Mouse (Mus musculus) embryo, embryonic 11 days (tissue): ENCODE measurements around the gene Tmub2.
A peak's percentile ranks its signal among the peaks of the same experiment; 100 is the strongest.
"Not testable (repeated sequence)": the region's sequence is repeated elsewhere in the genome, so short reads cannot be mapped to it uniquely, and the experiment has no call there.

ENCODE experiments used
- DNase-seq: peaks from one replicate; pipeline ENCODE4 v3.0.0-alpha.2; 2015

Gene Tmub2

DNA sequence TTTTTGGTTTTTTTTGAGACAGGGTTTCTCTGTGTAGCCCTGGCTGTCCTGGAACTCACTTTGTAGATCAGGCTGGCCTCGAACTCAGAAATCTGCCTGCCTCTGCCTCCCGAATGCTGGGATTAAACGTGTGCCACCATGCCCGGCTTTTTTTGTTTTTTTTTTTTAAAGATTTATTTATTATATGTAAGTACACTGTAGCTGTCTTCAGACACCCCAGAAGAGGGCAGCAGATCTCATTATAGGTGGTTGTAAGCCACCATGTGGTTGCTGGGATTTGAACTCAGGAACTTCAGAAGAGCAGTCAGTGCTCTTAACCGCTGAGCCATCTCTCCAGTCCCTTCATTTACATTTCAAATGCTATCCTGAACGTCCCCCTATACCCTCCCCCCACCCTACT lies 4.5 kb upstream of the Tmub2 start:
- DNase-seq: not testable (repeated sequence)

DNA sequence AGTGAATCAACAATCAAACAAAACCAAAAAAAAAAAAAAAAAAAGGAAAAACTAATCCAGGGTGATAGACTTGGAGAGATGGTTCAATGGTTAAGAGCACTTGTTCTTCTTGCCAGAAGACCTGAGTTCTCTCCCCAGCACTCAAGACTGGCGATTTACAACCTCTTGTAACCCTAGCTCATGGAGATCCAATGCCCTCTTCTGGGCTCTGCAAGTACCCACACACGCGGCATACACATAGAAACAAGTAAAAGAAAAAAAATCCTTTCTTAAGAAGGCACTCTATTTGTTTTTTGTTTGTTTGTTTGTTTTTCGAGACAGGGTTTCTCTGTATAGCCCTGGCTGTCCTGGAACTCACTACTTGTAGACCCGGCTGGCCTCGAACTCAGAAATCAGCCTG lies 809 bp upstream of the Tmub2 start:
- no peak for DNase-seq

DNA sequence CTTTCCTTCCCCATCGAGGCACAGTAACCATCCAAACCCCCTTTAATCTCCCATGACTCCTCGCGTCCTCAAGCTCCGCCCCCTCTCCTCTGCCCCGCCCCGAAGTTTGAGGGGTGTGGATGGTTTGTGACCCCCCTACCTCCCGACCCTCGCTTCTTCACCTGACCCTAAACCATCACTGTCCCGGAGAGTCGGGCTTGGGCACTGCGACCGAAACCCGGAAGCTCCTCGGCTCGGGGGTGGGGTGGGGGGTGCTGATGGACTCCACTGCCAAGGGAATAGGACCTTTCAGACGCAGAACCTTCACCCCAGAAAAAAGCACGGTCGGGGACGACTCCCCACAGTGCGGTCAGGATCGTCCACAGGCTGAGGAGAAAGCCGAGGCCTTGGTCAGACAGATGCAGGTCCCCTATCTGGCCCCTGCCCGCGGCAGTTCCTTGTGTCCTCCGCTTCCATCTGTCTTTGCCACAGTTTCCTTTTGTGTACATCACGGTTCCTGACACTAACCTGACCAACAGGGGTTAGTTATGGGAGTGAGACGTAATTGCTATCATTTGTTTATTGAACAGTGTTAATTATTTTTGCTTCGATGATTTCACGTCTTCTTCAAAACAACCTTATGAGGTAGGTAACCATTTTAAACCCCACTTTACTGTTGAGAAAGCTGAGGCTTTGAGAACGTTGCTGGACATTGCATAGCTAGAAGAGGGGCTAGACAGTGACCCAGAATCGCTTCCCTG lies 534 bp downstream of the Tmub2 start:
- no peak for DNase-seq

DNA sequence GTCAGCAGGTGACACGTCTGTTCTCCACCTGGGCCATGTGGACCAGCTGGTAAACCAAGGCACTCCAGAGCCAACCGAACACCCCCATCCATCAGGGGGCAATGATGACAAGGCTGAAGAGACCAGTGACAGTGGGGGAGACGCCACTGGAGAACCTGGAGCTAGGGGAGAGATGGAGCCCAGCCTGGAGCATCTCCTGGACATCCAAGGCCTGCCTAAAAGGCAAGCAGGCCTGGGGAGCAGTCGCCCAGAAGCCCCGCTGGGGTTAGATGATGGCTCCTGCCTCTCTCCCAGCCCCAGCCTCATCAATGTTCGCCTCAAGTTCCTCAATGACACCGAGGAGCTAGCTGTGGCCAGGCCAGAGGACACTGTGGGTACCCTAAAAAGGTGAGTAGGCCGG lies 2.8 kb downstream of the Tmub2 start:
- DNase-seq: no peak

DNA sequence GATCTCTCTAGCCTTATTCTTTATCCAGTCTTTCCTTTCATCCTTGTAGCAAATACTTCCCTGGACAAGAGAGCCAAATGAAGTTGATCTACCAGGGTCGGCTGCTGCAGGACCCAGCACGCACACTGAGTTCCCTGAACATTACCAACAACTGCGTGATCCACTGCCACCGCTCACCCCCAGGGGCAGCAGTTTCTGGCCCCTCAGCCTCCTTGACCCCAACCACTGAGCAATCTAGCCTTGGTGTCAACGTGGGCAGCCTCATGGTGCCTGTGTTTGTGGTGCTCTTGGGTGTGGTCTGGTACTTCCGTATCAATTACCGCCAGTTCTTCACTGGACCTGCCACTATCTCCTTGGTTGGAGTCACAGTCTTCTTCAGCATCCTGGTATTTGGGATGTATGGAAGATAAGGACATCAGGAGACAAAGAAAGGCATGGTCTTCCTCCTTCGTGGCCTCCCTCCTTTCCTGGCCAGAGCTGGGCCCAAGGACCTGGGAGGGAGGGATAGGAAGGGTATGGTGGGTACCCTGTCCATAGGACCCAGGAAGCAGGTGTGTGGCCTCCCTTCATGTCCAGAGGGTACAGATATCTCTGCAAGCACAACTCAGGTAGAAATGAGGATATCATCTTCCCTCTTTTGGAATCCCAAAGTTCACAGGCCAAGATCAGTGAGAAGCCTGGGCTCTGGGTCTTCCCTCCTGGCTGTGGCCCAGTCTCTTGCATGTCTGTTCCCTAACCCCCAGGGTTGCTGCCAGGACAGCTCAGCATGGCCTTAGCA lies 3.5 kb downstream of the Tmub2 start:
- no peak for DNase-seq

DNA sequence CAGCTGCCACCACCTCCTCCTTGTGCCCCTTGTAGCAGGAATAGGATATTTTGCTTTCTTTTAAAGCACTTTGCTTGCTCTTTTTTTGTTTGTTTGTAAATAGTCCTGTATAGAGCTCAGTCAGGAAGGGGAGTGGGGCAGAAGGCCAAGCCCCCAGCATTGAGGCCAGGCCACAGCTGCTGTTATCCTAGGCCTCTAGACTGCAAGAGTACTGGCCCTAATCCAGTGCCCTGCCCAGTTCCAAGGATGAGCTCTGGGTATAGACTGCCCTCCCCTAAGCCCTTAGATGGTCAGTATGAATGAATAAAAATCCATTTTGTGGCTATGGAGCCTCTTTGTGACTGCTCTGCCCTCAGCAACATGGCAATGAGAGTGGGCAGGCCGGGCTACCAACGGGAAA lies 4.2 kb downstream of the Tmub2 start:
- DNase-seq: no peak

DNA sequence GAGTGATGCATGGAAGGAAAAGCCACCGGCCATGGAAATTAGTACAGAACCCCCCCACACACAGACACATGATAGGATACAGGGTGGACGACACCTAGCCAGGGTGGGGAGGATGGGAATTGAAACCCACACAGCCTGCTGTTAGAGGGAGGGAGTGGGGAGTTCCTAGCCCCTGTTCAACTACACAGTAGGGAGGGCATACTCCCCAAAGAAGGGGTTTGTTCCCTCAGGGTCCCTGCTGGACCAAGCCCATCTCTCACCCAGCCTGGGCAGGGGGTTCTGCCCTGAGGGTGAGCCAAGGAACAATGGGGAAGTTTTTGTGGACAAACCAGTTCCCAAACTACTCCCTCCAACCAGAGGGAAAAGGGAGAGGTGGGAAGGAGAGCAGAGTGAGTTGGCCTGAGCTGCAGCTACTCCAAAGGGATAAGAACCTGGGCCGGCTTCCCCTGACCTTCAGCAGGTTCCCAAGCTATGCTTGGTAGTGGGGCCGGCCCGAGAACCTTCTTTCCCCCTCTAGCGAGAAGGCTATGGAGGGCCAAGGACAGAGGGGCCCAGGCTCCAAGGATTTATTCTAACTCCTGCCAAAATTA lies 4.9 kb downstream of the Tmub2 start:
- no peak for DNase-seq

DNA sequence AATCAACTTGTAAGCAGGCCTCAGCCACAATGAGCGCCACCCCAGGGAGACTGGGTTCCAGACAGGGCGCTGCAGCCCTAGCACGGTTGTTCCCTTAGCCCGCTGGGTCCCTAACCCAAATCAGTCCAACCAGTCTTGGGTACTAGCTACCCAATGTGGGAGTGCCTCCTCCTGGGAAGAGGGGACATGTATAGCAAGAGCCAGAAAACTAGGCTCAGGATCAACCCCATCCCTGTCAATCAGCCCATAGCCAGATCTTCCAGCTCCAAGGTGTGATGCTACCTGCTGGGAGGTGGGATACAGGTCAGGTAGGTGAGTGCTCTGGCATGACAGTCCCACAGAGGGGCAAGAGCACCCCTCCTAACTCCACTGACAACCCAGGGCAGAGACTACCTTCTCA lies 5.4 kb downstream of the Tmub2 start:
- DNase-seq: no peak

DNA sequence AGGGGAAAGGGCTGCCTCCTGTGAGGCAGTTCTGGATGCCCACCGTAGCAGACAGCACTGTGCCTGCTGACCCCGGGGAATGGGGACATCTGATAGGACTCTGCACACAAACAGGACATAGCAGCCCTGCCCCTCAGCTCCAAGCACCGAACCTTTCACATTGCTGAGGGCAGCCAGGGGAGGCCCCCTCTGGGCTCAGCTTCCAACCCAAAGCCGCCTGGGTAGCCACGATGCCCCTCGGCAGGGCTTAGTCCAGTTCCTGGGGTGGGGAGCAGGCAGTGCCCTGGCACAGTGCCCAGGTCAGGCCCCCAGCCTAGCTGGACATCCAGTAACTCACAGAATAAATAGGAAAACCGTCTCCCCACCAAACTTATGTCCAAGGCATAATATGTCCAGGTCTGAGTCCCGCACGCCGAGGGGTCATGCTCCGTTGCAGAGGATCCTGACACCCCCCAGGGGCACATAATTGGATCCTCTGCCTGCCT lies 6.4 kb downstream of the Tmub2 start:
- DNase-seq: no peak

DNA sequence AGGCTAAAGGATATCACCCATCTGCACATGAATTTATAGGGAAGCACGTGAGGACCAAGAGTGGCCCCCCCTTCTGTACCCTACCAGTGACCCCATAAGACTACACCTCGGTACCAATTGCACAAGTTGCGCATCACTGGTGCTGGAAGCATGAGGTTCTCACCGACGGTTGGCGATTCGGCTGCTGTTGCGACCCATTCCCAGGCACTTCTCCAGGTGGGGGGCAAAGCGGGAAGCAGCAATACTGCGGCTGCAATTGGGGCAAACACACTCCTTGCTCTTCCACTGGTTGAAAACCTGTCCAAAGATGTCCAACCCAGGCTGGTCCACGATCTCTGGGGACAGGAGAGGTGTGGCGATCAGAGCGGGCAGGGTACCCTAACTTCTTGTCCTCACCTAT lies 9.2 kb downstream of the Tmub2 start:
- no peak for DNase-seq

DNA sequence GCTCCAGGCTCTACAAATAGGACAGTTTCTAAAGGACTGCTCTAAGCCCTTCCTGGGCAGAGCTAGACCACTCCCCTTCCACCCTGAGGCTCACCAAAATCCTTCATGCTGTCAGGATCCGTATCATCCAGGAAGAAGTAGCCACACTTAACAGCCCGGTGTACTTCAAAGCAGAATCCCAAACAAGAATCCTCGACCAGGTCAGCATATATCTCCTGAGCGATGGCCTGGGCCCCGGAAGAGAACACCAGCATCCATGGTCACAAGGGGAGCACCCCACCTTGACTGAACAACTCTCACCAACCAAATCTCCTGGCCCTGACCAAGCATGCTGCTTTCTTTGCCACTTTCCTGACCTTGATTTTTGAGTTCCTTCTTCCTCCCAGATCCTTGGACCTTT lies 9.7 kb downstream of the Tmub2 start:
- no peak for DNase-seq

DNA sequence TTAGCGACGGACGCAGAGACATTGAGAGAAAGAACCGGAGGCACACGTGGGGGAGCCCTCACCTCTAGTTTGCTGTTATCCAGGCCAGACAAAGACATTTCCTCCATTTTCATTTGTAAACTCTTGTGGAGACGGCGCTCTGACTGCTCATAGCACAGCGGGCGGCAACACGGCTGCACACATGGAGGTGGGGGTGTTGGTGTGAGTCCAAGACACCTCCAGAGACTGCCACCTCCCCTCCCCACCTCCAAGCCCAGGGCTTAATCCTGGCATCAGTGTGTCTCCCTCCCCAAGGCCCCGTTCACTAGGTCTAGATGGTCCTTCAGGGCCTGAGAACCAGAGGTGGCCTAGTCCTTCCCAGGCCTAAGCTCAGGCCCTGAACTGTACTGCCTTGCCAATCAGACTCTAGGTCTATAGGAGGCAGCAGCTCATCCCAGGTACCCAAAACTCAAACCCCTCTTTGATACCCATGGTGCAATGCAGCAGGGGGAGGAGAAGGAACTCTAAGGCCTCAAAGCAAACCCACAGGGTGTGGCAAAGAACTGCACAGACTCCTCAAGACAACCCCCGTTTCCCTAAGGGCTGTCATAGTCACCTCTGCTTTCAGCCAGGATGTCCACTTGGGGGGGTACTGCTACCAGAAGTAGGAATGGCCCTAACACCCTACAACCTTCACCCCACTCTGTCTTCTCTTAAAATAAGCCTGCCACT lies 10.3 kb downstream of the Tmub2 start:
- DNase-seq: no peak

DNA sequence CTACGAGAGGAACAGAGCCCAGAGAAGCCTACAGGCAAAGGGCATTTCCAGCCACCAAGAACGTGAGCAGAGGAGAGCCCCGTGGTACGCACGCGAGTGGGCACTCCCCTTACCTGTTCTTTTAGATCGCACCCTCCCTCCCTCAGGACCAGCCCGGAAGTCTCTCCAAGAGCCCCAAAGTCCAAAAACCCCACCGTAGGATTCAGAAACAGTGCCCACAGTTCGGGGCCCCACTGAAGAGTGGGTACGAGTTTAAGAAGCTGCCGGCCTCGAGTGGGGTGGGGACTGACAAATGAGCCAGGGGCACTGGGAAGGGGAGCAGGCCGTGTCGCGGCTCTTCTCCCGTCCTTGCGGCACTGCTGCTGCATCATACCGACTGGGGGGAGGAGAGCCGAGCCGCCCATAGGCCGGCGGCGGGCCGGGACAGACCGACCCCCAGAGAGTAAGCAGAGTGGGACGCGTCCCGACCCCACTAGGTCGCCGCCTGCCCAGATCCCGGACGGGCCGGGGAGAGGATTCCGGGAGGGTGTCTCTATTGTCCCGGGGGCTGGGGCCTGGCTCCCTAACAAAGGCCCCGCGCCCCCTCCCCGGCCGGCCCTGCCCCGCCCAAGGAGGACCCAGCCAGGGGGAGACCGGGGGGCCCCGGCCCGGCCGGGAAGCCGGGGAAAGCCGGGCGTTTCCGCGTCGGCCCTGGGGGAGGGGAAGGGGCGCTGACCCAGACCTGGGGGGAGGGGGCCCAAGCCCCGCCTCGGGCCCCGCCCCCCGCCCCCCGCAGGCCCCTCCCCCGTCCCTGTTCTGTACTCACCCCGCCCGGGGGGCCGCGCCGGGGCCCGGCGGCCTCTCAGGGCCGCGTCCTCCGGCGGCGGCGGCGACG lies 11.1 kb downstream of the Tmub2 start:
- DNase-seq: peak; percentile 91

DNA sequence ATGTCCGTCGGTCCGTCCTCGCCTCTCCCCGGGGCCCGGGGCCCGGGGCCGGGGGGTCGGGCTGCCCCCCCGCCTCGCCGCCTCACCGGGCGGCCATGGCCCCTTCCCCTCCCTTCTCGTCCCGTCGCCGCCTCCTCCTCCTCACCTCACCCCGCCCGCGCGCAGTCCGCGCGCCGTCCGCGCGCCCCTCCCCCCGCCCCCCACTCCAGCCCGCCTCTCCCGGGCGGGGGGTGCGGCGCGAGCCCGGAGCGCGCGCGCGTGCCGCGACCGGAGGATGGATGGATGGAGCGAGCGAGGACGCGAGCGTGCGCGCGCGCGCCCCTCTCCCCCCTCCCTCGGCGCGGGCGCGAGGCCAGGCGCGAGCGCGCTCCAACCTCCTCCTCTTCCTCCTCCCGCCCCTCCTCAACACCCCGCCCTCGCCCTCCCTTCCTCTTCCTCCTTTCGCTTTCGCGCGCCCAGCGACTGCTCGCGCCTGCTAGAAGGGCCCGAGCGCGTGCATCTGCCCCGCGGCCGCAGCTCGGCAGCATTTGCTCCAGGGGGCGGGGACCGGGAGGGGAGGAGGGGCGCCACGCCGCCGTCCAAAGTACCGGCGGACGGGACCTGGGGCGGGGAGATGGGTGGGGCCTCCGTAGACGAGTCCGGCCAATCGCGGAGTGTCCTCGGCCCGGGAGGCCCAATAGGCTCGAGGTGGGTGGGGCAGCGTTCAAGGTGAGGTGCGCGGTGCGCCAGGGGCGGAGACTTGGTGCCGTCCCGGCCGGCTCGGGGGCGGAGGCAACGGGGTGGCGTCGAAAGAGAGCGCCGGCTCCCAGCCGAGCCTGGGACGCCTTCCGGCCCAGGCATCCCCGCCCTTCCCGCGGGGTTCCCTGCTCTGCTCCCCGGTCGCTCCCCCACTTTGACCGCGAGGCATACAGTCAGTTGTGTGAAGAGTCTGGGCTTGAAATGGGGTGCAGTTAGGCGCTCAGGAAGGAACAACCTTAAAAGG lies 12.1 kb downstream of the Tmub2 start, which contains the start of gene Atxn7l3:
TSS of gene Atxn7l3 (minus strand) at position 141 of the 982 bp plus-strand sequence.
- DNase-seq: peak; percentile 100

DNA sequence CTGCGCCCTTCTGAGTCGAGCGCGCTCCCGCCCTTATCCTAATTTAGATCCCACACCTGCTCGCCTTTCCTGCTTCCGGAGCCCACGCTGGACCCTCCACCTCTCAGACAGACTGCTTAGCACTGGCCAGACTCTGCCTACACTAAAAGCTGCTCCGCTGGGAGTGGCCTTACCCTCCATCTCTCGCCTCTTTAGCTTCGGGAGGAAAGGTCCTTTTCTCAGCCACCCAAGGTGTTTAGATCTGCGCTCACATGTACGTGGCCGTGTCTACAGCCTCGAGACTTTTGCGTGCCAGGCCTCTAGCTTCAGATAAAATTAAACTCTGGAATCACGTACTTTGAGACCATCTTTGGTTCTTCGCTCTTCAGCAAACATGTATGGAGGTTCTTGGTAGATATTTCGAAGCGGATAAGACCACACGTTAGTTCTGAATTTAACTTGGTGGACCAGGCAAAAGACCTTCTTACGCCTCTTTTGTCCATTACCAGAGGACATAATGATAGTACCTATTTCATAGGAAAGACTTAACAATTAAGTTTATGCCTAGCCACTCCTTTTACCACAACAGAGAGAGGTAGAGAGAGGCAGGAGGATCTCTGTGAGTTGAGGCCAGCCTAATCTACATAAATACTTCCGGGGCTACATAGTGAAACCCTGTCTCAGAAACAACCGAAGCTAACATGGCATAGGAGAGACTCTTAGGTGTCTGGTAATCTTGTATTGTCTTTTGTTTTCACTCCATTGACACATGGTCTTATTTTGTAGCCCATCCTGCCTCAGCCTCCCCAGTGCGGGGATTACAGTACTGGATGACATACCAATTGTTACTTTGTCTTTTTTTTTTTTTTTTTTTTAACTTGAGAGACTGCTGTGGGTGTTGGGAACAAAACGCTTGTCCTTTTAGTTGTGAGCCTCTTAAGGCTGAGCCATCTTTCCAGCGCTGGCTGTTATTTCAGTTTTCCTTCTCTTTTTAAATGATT lies 13.1 kb downstream of the Tmub2 start:
- peak; percentile 56 for DNase-seq

DNA sequence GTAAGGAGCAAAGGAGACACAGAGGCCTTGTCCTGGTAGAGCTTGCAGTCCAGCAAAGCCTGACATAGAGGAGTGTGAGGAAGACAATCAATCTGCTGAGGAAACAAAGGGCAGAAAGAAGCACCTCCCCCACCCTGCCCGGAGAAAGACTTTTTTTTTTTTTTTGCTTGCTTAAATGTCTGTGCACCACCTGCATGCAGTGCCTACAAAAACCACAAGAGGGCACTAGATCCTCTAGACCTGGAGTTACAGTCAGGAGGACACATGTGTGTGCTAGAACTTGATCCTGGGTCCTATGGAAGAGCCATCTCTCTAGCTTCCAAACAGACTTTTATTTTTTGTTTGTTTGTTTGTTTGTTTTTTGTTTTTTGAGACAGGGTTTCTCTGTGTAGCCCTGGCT lies 15.1 kb downstream of the Tmub2 start:
- peak; percentile 66 for DNase-seq

DNA sequence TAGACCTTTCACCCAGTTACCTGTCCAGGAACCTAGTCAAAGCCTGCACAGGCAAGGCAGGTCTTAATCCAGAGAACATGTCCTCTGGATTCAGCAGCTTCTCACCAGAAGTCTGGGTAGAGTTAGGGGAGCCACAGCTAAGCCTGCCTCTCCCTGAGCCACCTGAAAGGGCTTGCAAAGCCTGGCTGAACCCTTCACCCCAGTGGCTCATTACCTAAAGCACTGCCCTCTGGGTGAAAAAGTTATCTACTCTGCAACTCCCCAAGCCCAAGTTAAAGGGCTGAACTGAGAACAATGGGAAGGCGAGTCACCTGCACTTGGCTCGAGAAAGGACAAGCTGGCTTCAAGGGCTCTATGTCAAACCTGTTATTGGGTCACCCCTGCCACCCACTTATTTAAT lies 19.4 kb downstream of the Tmub2 start:
- no peak for DNase-seq

DNA sequence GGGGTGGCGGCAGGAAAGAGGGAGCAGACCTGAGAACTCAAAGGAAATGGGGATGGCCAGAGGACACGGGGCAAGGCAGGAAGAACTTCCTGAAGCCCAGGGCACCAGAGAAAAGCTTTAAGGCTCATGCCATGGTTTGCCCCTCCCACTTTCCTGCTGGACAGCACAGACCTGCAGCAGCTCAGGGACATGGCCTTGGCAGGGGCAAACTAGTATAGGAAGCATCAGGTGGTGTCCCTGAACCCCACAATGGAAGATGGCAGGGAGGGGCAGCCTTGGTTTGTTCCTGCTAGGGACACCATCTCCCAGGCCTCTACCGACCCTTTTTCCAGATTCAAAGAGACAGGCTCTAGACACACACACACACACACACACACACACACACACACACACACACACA lies 20.6 kb downstream of the Tmub2 start:
- DNase-seq: no peak

DNA sequence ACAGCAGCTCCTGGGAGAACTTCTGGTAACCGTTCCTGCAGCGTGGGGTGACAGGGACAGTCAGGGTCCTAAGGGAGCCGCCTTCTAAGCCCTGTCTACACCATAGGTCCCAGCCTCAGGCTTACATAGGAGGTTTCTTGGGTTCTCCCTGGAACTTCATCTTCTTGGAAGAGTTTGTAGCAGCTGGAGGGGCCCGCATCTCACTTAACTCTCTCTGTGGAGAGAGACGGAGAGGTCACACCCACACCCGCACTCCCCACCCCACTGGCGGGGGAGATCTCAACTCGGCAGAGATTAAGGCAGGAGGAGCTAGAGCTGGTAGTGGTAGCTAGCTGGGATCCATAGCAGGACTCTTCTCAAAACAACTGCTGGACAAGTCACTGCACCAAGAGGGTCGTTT lies 23.4 kb downstream of the Tmub2 start:
- DNase-seq: no peak

DNA sequence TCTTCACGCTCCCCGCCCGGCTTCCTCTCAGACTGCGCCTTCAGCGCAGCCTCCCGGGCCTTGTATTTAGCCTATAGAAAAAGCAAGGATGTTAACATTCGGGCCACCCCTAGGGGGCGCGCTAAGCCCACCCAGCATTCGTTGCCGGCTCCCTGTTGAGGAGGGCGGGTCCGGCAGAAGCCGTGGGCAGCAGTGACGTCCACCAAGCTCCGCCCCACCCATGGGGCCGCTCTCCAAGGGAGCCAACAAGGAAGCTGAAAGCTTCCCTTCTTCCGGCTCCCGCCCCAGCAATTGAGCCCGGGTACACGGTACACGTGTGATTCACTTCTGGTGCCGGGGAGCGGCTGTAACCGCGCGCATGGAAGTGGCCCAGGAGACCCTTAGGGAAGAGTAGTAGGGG lies 24.2 kb downstream of the Tmub2 start:
- peak; percentile 98 for DNase-seq
